Mouse (Mus musculus) kidney, postnatal 14 days (tissue): ENCODE results near the gene P2ry14.
"Not testable (repeated sequence)": the region's sequence is repeated elsewhere in the genome, so short reads cannot be mapped to it uniquely, and the experiment has no call there.

ENCODE experiments used
- DNase-seq: peaks from one replicate; pipeline ENCODE4 v3.0.0; 2022; ENCODE audit warnings: mixed read lengths

Gene P2ry14

GRCm38 (mm10) chr3:59141507-59142305 is 11.7 kb downstream of the P2ry14 start:
- DNase-seq, result no peak

GRCm38 (mm10) chr3:59140941-59141340 is 12.5 kb downstream of the P2ry14 start:
- DNase-seq, result not testable (repeated sequence)

GRCm38 (mm10) chr3:59140115-59140514 is 13.3 kb downstream of the P2ry14 start:
- no peak for DNase-seq

GRCm38 (mm10) chr3:59139651-59140051 is 13.8 kb downstream of the P2ry14 start:
- peak; percentile 36 for DNase-seq

GRCm38 (mm10) chr3:59138946-59139468 is 14.4 kb downstream of the P2ry14 start:
- DNase-seq, result no peak

- DNase-seq, result no peak
Observed at GRCm38 (mm10) chr3:59135911-59136653, 17.3 kb downstream of the P2ry14 start.

- no peak for DNase-seq
Observed at GRCm38 (mm10) chr3:59133189-59133588, 20.2 kb downstream of the P2ry14 start.

GRCm38 (mm10) chr3:59131966-59132365 is 21.5 kb downstream of the P2ry14 start:
- DNase-seq, result no peak

- DNase-seq, result peak; percentile 14
Observed at GRCm38 (mm10) chr3:59131081-59131480, 22.3 kb downstream of the P2ry14 start.

- DNase-seq, result peak; percentile 28
Observed at GRCm38 (mm10) chr3:59130431-59130830, 23.0 kb downstream of the P2ry14 start.

GRCm38 (mm10) chr3:59129547-59129946 is 23.9 kb downstream of the P2ry14 start:
- no peak for DNase-seq

- DNase-seq, result no peak
Observed at GRCm38 (mm10) chr3:59128681-59129080, 24.7 kb downstream of the P2ry14 start.

GRCm38 (mm10) chr3:59125783-59126555 is 27.4 kb downstream of the P2ry14 start:
- DNase-seq, result no peak

- DNase-seq, result no peak
Observed at GRCm38 (mm10) chr3:59125022-59125421, 28.4 kb downstream of the P2ry14 start.

GRCm38 (mm10) chr3:59121780-59122449 is 31.5 kb downstream of the P2ry14 start:
- no peak for DNase-seq

GRCm38 (mm10) chr3:59121067-59121730 is 32.2 kb downstream of the P2ry14 start:
- DNase-seq, result peak; percentile 12

- no peak for DNase-seq
Observed at GRCm38 (mm10) chr3:59113973-59114517, 39.4 kb downstream of the P2ry14 start.

GRCm38 (mm10) chr3:59113291-59113690 is 40.1 kb downstream of the P2ry14 start:
- DNase-seq, result not testable (repeated sequence)

- no peak for DNase-seq
Observed at GRCm38 (mm10) chr3:59111944-59112343, 41.5 kb downstream of the P2ry14 start.

GRCm38 (mm10) chr3:59109834-59110233 is 43.6 kb downstream of the P2ry14 start:
- DNase-seq, result not testable (repeated sequence)

GRCm38 (mm10) chr3:59107439-59107838 is 46.0 kb downstream of the P2ry14 start:
- no peak for DNase-seq
